Mouse (Mus musculus): ENCODE results near the gene Tspan31. TPM values are rescaled to one million over a fixed set of nuclear protein-coding genes. Genes with fewer than 3 reads are reported as not detected.

Tspan31 gene
- polyA plus RNA-seq, 1 experiment, result 51.5 TPM

- peaks cover 74% of the 10 kb centered on the region for H3K4me1 ChIP-seq
- no peaks in the 10 kb centered on the region for H3K27me3 ChIP-seq (replicated peaks)
- H3K36me3 ChIP-seq (replicated peaks; ENCODE audit: low read length), result peaks cover 93% of the 10 kb centered on the region
- TF ChIP-seq GATA1 (IDR thresholded peaks at IDR 0.05; ENCODE audit: borderline replicate concordance, low read length) (no peak), FLI1 (IDR thresholded peaks at IDR 0.05; ENCODE audit: low read length) (no peak)
- H3K4me3 ChIP-seq (replicated peaks), result peak overlapping the region; percentile 81
- no peaks in the 10 kb centered on the region for H3K9me3 ChIP-seq
Observed at GRCm38 (mm10) chr10:127101151-127101550, 31.1 kb upstream of the Tspan31 start.

GRCm38 (mm10) chr10:127100414-127100813 lies 30.4 kb upstream of the Tspan31 start:
- Histone ChIP-seq H3K9me3 (no peaks in the 10 kb centered on the region), H3K4me1 (peaks cover 81% of the 10 kb centered on the region), H3K4me3 (replicated peaks) (peak overlapping the region; percentile 18), H3K36me3 (replicated peaks; ENCODE audit: low read length) (peaks cover 95% of the 10 kb centered on the region), H3K27me3 (replicated peaks) (no peaks in the 10 kb centered on the region)
- no peak for TF ChIP-seq FLI1 (IDR thresholded peaks at IDR 0.05; ENCODE audit: low read length)
- TF ChIP-seq GATA1 (IDR thresholded peaks at IDR 0.05; ENCODE audit: borderline replicate concordance, low read length), result no peak

GRCm38 (mm10) chr10:127099868-127100267 lies 29.8 kb upstream of the Tspan31 start:
- H3K4me1 ChIP-seq, result peaks cover 83% of the 10 kb centered on the region
- no peaks in the 10 kb centered on the region for H3K9me3 ChIP-seq
- TF ChIP-seq FLI1 (IDR thresholded peaks at IDR 0.05; ENCODE audit: low read length) (no peak), GATA1 (IDR thresholded peaks at IDR 0.05; ENCODE audit: borderline replicate concordance, low read length) (no peak)
- peaks cover 95% of the 10 kb centered on the region for H3K36me3 ChIP-seq (replicated peaks; ENCODE audit: low read length)
- H3K4me3 ChIP-seq (replicated peaks), result peak overlapping the region; percentile 4
- H3K27me3 ChIP-seq (replicated peaks), result no peaks in the 10 kb centered on the region

- Histone ChIP-seq H3K4me1 (peaks cover 83% of the 10 kb centered on the region), H3K4me3 (replicated peaks) (no peak overlapping the region), H3K9me3 (no peaks in the 10 kb centered on the region), H3K36me3 (replicated peaks; ENCODE audit: low read length) (peaks cover 97% of the 10 kb centered on the region), H3K27me3 (replicated peaks) (no peaks in the 10 kb centered on the region)
- TF ChIP-seq FLI1 (IDR thresholded peaks at IDR 0.05; ENCODE audit: low read length), result no peak
- no peak for TF ChIP-seq GATA1 (IDR thresholded peaks at IDR 0.05; ENCODE audit: borderline replicate concordance, low read length)
Observed at GRCm38 (mm10) chr10:127099191-127099590, 29.1 kb upstream of the Tspan31 start.

- Histone ChIP-seq H3K4me1 (peaks cover 83% of the 10 kb centered on the region), H3K4me3 (replicated peaks) (no peak overlapping the region), H3K9me3 (no peaks in the 10 kb centered on the region), H3K27me3 (replicated peaks) (no peaks in the 10 kb centered on the region), H3K36me3 (replicated peaks; ENCODE audit: low read length) (peaks cover 98% of the 10 kb centered on the region)
- TF ChIP-seq FLI1 (IDR thresholded peaks at IDR 0.05; ENCODE audit: low read length) (no peak), GATA1 (IDR thresholded peaks at IDR 0.05; ENCODE audit: borderline replicate concordance, low read length) (no peak)
Observed at GRCm38 (mm10) chr10:127098514-127098913, 28.4 kb upstream of the Tspan31 start.

- peaks cover 69% of the 10 kb centered on the region for H3K4me1 ChIP-seq
- H3K36me3 ChIP-seq (replicated peaks; ENCODE audit: low read length), result peaks cover 99% of the 10 kb centered on the region
- H3K4me3 ChIP-seq (replicated peaks), result no peak overlapping the region
- peaks cover 9% of the 10 kb centered on the region for H3K9me3 ChIP-seq
- H3K27me3 ChIP-seq (replicated peaks), result no peaks in the 10 kb centered on the region
- TF ChIP-seq GATA1 (IDR thresholded peaks at IDR 0.05; ENCODE audit: borderline replicate concordance, low read length) (no peak), FLI1 (IDR thresholded peaks at IDR 0.05; ENCODE audit: low read length) (no peak)
Observed at GRCm38 (mm10) chr10:127094382-127094802, 24.3 kb upstream of the Tspan31 start.

GRCm38 (mm10) chr10:127092742-127093141 lies 22.7 kb upstream of the Tspan31 start:
- H3K4me3 ChIP-seq (replicated peaks), result no peak overlapping the region
- H3K4me1 ChIP-seq, result peaks cover 53% of the 10 kb centered on the region
- peaks cover 98% of the 10 kb centered on the region for H3K36me3 ChIP-seq (replicated peaks; ENCODE audit: low read length)
- H3K27me3 ChIP-seq (replicated peaks), result no peaks in the 10 kb centered on the region
- TF ChIP-seq GATA1 (IDR thresholded peaks at IDR 0.05; ENCODE audit: borderline replicate concordance, low read length) (no peak), FLI1 (IDR thresholded peaks at IDR 0.05; ENCODE audit: low read length) (no peak)
- H3K9me3 ChIP-seq, result peaks cover 9% of the 10 kb centered on the region

- H3K27me3 ChIP-seq (replicated peaks), result no peaks in the 10 kb centered on the region
- TF ChIP-seq FLI1 (IDR thresholded peaks at IDR 0.05; ENCODE audit: low read length) (no peak), GATA1 (IDR thresholded peaks at IDR 0.05; ENCODE audit: borderline replicate concordance, low read length) (no peak)
- peaks cover 9% of the 10 kb centered on the region for H3K9me3 ChIP-seq
- H3K36me3 ChIP-seq (replicated peaks; ENCODE audit: low read length), result peaks cover 98% of the 10 kb centered on the region
- no peak overlapping the region for H3K4me3 ChIP-seq (replicated peaks)
- peaks cover 49% of the 10 kb centered on the region for H3K4me1 ChIP-seq
Observed at GRCm38 (mm10) chr10:127091507-127092396, 21.7 kb upstream of the Tspan31 start.

- Histone ChIP-seq H3K36me3 (replicated peaks; ENCODE audit: low read length) (peaks cover 96% of the 10 kb centered on the region), H3K27me3 (replicated peaks) (no peaks in the 10 kb centered on the region), H3K4me3 (replicated peaks) (no peak overlapping the region), H3K9me3 (peaks cover 9% of the 10 kb centered on the region), H3K4me1 (peaks cover 45% of the 10 kb centered on the region)
- TF ChIP-seq GATA1 (IDR thresholded peaks at IDR 0.05; ENCODE audit: borderline replicate concordance, low read length) (no peak), FLI1 (IDR thresholded peaks at IDR 0.05; ENCODE audit: low read length) (no peak)
Observed at GRCm38 (mm10) chr10:127090560-127091411, 20.7 kb upstream of the Tspan31 start.
